Mouse (Mus musculus): ENCODE results near the gene Ecel1.

Gene Ecel1

DNA sequence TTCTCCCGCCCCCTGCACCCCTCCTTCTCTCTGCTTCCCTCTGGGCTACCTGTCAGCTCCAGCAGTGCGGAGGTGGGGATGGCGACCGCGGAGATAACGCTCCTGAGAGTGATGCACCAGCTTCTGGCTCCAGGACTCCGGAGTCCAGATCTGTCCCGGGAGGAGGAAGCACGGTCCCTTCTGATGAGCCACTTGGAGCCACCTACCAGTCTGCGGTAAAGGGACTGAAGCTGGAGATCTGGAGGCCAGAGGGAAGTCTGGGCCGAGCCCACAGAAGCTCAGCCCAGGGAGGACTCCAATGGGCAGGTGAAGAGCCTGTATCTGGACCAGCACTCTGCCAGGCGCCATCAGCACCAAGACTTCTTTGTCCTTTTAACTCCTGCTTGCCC is at the start of gene Ecel1:
Ecel1 (minus strand) TSS at position 323 of the 389 bp plus-strand sequence.
- no peak for DNase-seq (ENCODE audit: low spot score in 2 of 2)

DNA sequence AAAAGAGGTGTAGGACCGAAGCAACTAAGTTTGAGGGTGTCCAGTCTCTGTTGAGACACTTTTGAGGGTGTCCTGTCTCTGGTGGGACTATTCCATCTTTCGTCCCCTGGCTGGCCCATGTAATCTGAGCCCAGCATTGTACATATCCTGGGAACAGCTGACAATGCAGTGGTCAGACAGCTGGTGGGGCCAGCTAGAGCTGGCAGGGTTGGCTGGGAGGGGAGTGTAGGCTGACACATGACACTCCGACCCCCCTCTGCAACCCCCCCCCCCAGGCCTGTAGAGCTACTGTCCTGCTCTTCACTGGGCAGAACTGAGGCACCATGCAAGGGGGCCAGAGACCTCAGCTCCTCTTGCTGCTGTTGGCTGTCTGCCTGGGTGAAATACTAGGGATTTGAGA is 49.2 kb upstream of the Ecel1 start:
- DNase-seq (ENCODE audit: low spot score in 2 of 2), result no peak

DNA sequence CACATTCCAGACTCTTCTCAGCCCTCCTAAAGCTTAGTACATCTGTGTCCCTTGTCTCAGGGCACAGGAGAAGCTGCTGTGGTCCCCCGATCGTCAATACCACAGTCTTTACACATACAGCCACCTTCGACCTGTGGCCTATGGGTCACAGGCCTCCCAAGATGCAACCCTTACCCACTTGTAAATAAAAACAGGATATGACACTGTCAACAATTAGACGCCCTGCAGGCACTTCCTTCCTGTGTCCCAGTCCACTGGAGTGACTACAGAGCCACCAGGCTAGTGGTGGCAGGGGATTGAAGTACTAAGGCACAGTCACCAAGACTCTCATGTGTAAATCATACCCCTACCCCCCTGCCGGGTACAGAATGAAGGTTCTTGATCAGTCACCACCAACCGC is 48.7 kb upstream of the Ecel1 start:
- no peak for DNase-seq (ENCODE audit: low spot score in 2 of 2)

DNA sequence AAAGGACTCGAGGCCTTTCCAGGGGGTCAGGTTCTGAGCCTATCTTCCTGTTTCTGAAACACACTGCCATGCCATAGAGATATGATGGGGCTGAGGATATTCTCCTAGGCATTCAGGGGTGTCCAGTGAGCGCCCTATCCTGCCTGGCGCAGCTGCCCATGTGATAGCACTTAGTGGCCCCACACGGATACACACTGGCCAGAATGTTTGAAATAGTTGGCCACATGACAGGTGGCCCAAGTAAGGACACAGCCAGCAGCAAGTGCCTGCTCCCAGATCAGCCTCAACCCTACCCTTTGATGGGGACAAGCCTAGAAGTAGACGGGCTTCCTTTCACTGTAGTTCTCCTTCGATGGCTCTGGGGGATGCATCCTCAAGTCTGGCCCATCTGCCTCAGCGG is 48.1 kb upstream of the Ecel1 start, which contains the start of gene Chrng:
Chrng (plus strand) TSS at position 193 of the 400 bp plus-strand sequence.
- DNase-seq (ENCODE audit: low spot score in 2 of 2), result no peak

DNA sequence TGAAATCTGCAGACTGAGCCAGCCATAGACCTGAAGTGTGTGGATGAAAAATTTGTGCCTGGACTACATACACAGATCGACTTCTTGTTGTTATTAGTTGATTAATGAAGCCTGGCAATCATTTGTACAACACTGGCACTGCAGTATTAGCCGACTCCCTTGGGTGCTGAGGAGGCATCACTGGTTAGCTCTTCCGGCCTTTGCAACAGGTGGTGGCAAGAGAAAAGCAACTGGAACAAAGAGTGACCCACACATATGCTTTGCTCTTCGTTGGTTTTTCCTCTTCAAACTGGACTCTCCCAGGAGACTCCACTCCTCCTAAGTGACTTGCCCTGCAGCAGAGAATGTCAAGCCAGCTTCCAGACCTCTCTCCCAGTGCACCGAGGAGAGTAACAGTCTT is 47.5 kb upstream of the Ecel1 start:
- no peak for DNase-seq (ENCODE audit: low spot score in 2 of 2)

DNA sequence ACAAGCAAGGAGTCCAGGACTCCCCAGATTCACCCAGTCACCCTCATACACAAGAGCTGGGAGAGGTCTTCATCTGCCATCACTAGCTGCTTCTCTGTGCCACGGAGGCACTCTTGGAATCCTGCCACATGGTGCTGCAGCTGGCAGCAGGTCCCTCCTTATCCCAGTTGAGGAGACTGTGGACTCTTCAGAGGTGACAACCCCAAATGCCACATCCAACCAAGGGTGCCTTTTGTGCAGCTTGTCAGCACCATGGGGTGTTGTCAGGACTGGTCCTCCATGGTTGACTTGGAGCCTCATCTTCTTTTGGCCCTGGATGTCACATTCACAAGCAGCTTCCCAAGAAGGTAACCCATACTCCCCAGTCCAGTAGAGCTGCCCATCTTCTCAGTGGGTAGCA is 45.5 kb upstream of the Ecel1 start:
- DNase-seq (ENCODE audit: low spot score in 2 of 2), result no peak

DNA sequence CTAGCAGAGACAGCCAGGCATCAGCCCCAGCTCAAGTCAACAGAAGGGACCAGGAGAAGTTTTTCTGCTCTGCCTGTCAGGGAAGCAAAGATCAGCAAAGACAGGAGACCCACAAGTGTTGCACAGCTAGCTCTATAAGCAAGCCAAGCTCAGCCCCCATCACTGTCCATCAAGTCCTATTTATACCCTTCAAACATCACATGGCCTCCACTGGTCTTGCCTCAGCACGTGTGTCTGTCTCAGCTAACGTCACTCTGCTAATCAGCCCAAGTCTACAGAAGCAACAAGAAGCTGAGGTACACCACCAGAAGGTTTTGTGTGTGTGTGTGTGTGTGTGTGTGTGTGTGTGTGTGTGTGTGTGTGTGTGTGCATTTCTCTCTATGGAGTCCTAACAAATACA is 44.5 kb upstream of the Ecel1 start:
- no peak for DNase-seq (ENCODE audit: low spot score in 2 of 2)

DNA sequence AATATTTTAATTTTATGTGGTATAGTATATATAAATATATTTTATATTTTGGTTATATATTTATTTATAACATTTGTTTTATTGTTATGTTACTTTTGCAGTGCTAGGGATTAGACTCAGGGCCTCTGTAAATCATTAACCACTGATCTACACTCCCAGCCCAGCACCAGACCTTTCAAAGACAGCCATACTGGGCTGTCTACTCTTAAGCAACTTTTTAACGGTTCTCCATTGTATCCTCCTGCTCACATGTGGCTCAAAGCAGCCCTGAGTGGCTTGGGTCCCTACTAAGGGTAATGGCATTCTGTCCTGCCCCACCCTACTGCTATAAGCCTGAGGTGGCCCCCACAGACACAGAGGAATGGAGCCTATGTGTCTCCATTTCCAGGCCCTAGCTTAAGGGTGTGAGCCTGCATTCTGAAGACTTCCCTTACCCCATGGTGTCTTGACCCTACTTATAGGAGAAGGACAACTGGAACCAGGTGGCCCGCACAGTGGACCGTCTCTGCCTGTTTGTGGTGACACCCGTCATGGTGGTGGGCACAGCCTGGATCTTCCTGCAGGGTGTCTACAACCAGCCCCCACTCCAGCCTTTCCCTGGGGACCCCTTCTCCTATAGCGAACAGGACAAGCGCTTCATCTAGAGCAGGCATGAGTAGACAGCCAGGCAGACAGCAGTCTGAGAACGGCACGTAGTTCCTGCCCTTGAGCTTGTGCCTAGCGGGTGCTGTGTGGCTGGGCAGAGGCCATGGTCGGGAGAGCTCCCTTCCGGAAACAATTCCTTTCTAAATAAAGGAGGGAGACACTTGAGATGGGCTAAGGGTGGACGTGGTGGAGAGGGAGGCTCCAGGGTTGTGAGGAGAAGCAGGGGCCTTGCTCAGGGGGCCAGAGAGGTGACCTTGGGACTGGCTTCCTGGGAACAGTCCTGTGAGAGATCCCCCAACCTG is 42.1 kb upstream of the Ecel1 start:
- DNase-seq (ENCODE audit: low spot score in 2 of 2), result no peak

DNA sequence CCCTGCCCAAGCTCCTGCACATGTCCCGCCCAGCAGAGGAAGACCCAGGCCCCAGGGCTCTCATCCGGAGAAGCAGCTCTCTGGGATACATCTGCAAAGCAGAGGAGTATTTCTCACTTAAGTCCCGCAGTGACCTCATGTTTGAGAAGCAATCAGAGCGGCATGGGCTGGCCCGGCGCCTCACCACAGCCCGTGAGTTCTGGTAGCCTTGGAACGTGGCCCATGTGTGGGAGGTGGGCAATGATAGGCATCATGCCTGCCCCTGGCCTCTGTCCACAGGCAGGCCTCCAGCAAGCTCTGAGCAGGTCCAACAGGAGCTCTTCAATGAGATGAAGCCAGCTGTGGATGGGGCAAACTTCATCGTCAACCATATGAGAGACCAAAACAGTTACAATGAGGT is 41.0 kb upstream of the Ecel1 start:
- no peak for DNase-seq (ENCODE audit: low spot score in 2 of 2)

DNA sequence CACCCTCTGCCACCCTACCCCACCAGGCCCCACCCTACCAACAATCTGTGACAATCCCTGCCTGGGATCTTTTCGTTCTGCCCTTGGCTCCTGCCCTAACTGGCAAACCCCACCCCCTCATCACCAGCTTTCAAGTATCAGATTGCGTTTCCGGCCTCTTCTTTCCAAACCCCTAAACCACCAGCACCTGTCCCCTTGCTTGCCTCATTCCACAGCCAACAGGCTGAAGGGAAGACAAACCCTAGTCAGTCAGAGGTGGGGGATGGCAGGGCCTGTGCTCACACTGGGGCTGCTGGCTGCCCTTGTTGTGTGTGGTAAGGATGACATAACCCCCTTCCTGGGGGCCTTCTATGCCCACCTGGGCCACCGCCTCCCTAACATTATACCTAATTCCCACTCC is 34.1 kb upstream of the Ecel1 start, which contains the start of gene Chrnd:
Chrnd (plus strand) TSS at position 179 of the 400 bp plus-strand sequence.
- DNase-seq (ENCODE audit: low spot score in 2 of 2), result no peak

DNA sequence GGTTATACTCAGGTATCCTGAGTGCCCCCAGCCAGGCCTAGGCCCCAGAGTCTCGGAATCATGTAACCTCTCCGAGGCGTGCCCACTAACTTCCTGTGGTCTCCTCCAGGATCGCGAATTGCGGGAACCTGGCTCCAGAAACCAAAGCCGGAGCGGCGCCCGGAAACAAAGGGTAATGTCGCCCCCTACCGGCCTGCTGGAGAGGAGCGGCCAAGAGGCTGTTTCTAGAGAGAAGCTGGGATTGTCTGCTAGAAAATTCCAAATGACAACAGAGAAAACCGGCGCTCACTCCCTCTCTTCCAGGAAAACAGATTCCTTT is 30.7 kb upstream of the Ecel1 start:
- peak; percentile 78 to 81 for DNase-seq (ENCODE audit: low spot score in 2 of 2)

DNA sequence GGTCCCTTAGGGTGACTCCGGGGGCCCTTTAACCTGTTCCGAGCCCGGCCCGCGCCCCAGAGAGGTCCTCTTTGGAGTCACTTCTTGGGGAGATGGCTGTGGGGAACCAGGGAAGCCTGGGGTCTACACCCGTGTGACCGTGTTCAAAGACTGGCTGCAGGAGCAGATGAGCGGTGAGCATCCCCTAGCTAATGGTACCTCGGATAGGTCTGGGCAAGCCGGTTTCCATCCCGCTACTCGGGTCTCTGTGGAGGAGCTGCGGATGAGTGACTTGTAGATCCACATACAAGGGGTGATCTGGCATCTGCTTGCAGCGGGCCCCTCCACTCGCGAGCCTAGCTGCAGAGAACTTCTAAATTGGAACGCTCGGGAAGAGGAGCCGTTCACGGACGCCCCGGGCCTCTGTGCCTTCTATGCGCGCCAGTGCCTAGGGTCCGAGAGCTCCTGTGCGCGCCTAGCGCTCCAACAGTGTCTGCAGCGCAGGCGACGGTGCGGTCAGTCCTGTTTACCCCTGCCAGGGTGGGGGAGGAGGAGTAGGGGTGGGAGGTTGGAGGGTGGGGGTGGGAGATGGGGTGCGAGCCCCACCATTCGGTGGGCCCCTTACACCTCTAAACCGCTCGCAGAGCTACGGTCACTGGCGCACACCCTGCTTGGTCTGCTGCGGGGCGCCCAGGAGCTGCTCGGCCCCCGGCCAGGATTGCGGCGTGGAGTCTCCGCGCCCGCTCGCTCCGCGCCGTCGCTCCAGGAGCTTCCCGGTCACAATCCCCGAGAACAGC is 30.1 kb upstream of the Ecel1 start:
- no peak for DNase-seq (ENCODE audit: low spot score in 2 of 2)

DNA sequence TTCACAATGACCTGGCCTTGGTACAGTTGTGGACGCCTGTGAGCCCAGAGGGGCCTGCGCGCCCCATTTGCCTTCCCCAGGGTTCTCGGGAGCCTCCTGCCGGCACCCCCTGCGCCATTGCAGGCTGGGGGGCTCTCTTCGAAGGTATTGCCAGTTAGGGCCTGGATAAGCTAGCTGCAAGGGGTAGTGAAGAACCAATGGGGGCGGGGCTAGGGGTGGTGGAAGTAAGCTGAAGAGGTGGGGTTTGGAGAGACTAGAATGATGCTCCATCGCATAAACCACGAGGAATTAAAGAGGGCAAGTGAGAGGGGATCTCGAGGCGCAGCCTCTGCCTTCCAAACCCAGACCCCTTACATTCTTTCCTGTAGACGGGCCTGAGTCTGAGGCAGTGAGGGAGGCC is 29.2 kb upstream of the Ecel1 start:
- DNase-seq (ENCODE audit: low spot score in 2 of 2), result no peak

DNA sequence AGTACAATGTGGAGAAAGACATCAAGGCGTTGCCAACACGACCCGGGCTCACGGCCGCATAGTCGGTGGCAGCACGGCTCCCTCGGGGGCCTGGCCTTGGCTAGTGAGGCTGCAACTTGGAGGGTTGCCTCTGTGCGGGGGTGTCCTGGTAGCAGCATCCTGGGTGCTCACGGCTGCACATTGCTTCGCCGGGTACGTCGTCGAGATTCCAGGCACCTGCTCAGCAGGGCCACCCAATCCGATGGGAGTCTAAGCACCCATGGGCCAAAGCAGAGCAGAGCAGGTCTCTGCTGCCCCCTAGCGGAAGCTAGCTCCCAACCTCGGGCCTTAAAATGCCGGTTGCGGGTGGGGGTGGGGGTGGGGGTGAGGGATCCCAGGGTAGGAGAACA is 28.4 kb upstream of the Ecel1 start:
- DNase-seq (ENCODE audit: low spot score in 2 of 2), result peak; percentile 52 to 68

DNA sequence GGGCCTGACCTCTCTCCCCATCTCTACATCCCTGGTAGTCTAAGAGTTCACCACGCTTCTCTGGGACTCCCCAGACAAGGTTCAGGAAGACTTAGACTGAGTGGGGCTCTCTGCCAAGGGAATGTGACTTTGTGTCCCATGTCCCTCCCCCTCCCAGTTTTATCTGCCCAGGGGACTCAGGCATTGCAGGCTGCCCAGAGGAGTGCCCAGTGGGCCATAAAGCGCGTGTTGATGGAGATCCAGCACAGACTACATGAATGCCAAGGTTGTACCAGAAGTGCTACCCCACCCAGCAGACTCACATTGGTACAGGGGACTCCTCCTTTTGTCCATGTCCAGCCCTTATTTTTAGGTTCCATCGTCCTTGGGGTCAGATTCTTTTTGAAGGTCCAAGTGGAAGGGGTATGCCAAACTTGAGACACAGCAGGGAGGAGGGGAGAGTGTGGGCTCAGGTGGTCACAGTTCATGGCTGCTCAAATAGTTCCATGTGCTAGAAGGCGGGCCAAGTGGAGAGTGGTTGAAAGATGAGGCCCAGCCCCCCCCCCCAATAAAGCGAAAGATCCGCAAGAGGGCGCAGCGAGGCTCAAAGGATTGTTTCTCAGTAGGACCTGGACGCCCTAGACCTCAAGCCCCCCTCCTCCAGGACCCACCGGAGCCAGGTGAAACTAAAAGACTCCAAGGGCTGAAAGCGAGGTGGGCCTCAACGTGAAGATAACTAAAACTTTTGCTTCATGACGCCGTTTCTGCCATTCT is 27.9 kb upstream of the Ecel1 start:
- DNase-seq (ENCODE audit: low spot score in 2 of 2), result no peak

DNA sequence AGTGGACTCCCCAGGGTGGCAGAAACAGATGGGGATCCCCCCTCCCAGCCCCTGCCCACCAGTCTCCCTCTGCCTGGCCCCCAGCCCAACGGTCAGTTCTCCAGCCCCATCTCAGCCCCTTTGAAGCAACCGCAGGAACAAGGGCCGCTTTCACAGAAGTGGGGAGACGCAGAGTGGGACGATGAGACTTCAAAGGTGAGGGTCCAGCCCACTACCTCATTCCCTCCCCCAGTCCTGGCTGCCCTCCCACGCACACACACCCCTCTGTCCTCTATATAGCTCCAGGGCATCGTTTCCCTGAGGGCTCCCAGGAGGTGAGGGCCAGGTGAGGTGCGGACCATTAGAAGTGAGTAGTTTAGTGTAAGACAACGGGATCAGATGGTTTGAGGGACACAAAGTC is 26.7 kb upstream of the Ecel1 start, which contains the start of gene Prss56:
Prss56 (plus strand) TSS at position 301 of the 400 bp plus-strand sequence.
- no peak for DNase-seq (ENCODE audit: low spot score in 2 of 2)

DNA sequence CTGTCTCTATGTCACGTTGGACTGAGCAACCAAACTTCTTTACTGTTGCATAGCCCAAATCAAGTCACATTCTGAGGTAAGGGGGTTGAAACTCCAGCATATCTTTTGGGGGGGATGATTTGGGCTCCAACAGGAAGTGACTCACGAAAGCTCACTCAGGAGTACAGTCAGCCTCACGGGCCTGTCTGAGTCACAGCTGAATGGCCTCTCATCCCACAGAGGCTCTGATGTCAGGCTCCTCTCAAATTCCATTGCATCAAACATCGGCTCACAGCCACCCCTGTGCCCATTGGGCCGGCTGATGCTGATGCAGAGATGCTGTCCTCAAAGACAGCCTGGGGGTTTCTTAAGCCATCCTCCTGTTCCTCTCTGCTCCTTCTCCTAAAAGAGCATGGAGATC is 24.6 kb upstream of the Ecel1 start:
- DNase-seq (ENCODE audit: low spot score in 2 of 2), result no peak

DNA sequence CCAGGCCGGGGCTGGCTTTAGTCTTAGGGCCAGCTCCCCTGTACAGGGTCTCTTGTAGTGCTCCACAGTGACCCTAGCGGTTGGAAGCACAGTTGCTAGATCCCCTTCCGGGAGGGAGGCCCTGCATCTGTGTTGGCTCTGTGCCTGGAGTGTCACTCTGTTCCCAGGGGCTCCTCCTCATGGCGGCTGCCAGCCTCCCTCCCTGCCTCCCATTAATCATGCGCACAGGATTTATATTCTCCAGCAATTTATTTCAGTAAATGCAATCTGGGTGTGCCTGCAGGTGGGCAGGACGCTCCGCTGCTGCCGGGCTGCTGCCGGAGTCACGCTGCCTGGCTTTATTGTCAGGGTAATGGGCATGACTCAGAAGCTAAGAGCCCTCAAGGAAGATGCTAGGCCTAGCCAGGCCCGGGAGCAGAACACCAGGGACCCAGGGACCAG is 19.6 kb upstream of the Ecel1 start:
- DNase-seq (ENCODE audit: low spot score in 2 of 2), result peak in 1 of 2 experiments; percentile 63

DNA sequence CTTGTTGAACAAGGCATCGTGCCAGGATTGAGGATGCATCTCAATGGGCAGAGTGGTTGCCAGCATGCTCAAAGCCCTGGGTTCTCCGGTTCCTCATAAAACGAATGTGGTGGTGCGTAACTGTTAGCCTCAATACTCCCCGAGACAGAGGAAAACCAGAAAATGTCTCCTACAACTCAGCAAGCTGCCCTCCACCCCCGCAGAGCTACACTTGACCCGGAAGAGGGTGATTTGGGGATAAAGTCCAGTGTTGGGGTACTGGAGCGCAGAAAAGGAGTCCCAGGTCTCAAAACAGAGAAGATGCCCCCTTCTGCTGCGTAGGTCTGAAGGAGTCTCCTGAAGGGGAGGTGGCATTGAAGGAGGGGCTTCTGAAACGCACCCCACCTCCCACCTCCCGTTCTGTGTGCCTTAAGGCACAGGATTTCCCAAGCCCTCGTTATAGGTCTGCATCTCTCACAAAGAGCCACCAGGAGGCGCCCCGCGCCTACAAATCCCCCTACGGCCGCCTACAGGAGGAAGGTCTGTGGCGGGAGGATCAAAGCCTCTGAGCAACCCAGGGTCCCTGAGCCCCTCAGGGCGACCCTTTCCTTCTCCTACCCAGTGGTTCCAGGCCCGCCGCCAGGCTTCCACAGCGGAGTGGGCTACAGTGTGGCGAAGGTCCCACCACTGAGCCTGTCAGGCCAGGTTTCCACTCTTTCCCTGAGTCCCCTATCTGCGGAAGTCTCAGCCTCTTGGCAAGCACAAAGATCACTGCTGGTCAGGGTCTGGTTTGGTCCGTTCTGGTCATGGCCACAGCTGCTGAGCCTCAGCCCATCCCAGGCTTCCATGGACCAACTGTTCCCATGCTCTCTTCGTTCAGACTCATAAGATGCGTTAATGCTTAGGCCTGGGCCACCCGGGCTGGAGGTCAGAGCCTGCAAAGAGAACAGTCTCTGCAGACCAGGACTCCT is 18.0 kb upstream of the Ecel1 start:
- peak in 1 of 2 experiments; percentile 71 for DNase-seq (ENCODE audit: low spot score in 2 of 2)

DNA sequence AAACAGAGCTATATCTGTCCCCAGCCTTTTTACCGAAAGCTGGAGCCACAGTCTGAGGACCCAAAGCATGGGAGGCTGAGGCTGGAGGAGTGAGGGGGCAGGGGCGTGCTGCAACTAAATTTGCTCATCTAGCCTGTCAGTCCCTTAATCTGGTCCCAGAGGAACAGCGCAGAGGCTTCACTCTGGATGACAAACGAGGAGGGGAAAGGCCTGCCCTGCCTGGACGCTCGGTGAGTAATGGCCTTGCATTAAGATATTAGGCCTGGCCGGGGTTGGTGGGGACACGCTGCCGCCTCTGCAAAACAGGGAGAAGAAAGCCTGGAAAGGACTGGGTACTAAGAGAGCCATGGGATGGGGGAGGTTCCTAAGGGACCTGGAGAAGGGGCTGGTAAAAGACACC is 16.0 kb upstream of the Ecel1 start:
- DNase-seq (ENCODE audit: low spot score in 2 of 2), result no peak

DNA sequence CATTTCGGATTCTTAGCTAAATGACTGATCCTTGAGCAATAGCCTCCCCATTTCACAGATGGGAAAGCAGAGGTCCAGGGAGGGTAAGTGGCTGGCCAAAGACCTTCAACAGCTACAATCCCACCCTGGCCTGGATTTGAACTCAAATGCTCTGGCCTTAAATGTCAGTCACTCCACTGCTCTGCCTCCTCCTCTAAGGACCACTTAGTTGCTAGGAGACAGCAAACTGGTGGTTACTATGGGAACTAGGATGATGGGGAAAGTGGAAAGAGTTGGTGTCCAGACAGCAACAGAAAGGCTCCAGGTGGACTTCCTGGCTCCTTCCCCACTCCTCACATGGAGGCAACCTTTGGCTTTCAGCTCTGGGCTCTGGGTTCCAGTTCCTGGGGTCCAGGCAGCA is 15.0 kb upstream of the Ecel1 start:
- no peak for DNase-seq (ENCODE audit: low spot score in 2 of 2)

All from cerebellum, postnatal 4 days (tissue).